Mouse (Mus musculus): ENCODE results near the gene Spata3.
A peak's percentile ranks its signal among the peaks of the same experiment; 100 is the strongest.
"Not testable (repeated sequence)": the region's sequence is repeated elsewhere in the genome, so short reads cannot be mapped to it uniquely, and the experiment has no call there.

Spata3 gene

GRCm38 (mm10) chr1:86016516-86016915 lies at the start of gene Spata3:
Spata3 (plus strand) TSS chr1:86016816.
- DNase-seq: no peak

DNA sequence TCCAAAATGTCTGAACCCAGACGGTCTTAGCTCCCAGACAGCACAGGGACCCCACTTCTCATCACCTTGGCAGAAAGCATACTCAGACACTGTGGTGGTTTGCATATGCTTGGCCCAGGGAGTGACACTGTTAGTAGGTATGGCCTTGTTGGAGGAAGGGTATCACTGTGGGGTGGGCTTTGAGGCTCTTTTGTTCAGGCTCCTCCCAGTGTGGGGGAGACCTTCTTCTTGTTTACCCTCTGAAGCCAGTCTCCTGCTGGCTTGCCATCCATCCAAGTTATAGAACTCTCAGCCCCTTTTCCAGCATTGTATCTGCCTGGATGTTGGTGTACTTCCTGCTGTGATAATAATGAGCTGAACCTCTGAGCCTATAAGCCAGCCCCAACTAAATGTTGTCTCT lies 47.5 kb upstream of the Spata3 start:
- DNase-seq: no peak

DNA sequence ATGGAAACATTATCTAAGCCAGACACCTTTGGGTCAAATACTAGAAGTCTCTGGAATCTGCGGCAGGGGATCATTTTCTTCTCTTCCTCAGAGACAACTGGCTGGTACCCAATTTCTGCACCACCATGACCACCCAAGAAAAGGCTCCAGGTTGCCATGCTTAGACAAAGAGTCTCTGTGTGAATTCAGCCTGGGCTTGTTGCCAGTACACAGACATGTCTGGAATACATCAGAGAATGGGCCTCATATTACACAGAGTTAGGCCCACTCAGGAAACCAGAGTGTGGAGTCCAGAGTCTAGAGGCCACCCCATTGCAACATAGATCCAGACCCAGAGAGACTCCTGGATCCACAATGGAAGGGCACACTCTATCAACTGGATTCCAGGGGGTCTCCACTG lies 47.1 kb upstream of the Spata3 start:
- DNase-seq: no peak

- DNase-seq: no peak
Observed at GRCm38 (mm10) chr1:85971070-85971469, 45.5 kb upstream of the Spata3 start.

DNA sequence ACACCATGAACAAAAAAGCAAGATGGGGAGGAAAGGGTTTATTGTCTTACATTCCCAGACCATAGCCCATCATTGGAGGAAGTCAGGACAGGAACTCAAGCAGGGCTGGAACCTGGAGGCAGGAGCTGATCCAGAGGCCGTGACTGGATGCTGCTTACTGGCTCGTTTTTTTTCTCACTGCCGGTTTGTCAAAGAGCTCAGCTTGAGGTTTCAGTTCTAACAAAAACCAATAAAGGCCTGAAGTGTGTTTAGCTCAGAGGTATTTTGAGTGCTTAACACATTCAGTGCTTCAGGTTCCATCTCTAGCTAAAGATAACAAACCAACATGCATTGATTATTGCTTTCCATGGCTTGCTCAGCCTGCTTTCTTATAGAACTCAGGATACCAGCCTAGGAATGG lies 44.3 kb upstream of the Spata3 start:
- no peak for DNase-seq

- DNase-seq: no peak
Observed at GRCm38 (mm10) chr1:85973468-85973877, 43.1 kb upstream of the Spata3 start.

- DNase-seq: no peak
Observed at GRCm38 (mm10) chr1:85977709-85978108, 38.9 kb upstream of the Spata3 start.

DNA sequence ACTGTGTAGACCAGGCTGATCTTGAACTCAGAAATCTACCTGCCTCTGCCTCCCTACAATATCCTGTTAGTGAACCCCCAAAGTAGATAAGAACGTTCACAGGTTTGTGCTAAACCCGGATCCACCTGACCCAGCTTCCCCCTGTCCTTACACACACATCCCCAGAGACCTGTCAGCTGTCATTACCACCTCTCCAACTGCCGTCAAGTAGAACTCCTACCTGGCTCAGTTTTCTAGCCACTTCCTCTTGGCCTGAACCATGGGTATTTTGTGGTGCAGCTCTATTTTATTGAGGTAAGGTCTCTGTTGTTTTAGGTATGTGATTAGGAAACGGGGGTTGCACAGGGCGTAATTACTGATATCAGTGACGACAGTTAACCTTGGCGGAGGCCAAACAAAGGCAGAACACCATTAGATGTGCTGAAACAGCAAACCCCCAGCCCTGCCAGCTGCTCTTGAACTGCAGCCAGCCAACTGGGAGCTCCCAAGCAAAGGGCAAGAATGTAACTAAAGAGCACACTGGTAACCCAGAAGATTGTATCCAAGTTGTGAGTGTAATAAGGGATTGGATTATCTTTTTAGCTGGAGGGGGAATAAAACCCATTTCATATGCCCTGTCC lies 34.8 kb upstream of the Spata3 start:
- peak; percentile 55 for DNase-seq

- no peak for DNase-seq
Observed at GRCm38 (mm10) chr1:85985784-85986183, 30.8 kb upstream of the Spata3 start.

- no peak for DNase-seq
Observed at GRCm38 (mm10) chr1:85988351-85988750, 28.3 kb upstream of the Spata3 start.

- DNase-seq: not testable (repeated sequence)
Observed at GRCm38 (mm10) chr1:85988882-85989281, 27.7 kb upstream of the Spata3 start.

DNA sequence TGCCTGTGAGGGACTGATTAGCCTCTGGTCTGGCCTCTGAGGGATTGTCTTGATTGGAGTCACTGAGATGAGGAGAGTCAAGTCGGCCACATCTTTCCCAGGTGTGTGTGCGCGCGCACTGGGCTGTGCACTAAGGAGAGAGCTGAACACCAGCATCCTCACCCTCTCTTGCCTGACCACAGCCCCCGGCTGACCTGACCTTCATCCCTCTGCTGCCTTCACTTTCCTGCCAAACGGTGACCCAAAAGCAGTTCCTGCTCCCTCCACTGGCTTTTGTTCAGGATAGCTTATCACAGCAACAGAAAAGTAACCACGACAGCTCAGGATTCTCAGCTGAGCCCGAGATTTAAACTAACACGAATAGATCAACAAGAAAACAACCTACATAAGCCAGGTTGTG lies 24.4 kb upstream of the Spata3 start:
- no peak for DNase-seq

GRCm38 (mm10) chr1:85993541-85993940 lies 23.1 kb upstream of the Spata3 start:
- no peak for DNase-seq

DNA sequence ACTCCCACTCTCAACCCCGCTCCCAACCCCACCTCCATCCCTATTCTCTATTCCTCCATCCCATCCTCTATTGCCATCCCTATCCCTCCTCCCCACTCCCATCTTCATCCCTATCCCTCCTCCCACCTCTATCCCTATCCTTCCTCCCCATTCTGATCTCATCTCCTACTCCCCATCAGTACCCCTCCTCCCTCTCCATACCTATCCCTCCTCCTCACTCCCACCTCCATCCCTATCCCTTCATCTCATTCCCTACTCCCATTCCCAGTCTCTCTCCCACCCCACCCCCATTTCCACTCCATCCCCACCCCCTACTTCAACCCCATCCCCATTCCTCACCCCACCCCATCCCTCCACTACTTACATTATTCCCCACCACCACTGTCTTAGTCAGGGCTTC lies 19.4 kb upstream of the Spata3 start:
- no peak for DNase-seq

DNA sequence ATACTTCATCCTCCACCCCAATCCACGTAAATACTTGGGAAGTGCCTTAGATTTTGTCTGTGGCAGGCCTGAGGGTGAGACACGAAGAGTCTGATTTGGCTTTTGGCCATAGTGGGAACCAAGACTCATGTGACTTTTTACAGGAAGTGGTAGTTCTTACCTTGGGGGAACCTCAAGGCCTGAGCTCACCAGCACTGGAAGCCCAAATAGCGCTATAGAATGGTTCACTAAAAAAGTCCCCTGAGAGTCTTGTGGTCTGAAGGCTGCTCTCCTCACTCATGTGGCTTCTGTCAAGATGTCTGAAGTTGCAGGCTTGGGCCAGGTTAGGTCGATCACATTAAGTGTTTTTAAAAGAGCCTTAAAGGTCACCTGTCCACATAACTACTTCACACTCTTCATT lies 18.6 kb upstream of the Spata3 start:
- DNase-seq: no peak

DNA sequence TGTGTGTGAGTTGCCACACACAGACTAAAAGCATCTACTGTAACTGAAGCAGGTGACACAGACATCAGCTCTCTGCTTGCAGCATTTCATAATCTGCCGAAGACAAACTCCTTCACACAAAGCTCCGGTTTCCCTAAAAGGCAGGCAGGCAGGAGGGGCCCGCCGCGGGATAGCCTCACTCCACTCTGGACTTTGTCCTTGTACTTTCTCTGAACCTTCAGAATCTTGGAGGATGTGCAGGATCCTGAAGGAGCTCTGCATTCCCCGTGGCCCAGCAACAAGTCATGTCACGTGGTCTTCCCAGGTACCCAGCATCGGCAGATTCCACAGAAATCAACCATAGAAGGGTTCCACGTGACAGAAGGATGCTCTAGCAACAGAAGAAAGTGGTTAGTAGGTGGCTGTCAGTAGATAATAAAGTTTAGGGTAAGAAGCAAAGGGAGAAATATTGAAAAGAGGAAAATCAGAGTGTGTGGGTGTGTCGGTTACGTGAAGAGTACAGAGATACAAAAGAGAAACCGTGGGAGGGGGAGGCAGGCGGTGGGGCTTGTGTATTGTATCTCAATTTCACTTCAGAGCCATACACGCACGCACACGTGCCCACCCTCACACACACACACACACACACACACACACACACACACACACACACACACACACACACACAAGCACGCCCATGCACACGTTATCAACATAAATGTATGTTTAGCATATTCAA lies 16.6 kb upstream of the Spata3 start:
- peak; percentile 8 for DNase-seq

- DNase-seq: no peak
Observed at GRCm38 (mm10) chr1:86005540-86005939, 11.1 kb upstream of the Spata3 start.

- no peak for DNase-seq
Observed at GRCm38 (mm10) chr1:86006040-86006439, 10.6 kb upstream of the Spata3 start.

GRCm38 (mm10) chr1:86007778-86008177 lies 8.8 kb upstream of the Spata3 start:
- DNase-seq: peak; percentile 89

DNA sequence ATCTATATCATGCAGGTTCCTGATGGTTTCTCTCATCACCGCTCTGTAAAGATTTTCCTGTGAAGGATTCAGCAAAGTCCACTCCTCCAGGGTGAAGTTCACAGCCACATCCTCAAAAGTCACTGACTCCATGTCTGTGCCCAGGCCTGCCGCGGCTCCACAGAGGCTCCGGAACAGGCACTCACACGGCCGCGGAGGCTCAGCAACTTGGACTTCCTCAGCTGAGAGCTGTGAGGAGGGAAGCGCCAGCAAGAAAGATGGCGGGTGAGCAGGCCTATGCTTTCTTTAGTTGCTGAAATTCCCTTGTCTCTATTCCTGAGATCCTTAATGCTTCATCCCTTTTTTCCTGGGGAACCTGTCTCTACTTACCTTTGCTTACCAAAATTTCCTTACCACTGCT lies 858 bp upstream of the Spata3 start:
- not testable (repeated sequence) for DNase-seq

- peak; percentile 27 for DNase-seq
Observed at GRCm38 (mm10) chr1:86018235-86019055, 1.8 kb downstream of the Spata3 start.

DNA sequence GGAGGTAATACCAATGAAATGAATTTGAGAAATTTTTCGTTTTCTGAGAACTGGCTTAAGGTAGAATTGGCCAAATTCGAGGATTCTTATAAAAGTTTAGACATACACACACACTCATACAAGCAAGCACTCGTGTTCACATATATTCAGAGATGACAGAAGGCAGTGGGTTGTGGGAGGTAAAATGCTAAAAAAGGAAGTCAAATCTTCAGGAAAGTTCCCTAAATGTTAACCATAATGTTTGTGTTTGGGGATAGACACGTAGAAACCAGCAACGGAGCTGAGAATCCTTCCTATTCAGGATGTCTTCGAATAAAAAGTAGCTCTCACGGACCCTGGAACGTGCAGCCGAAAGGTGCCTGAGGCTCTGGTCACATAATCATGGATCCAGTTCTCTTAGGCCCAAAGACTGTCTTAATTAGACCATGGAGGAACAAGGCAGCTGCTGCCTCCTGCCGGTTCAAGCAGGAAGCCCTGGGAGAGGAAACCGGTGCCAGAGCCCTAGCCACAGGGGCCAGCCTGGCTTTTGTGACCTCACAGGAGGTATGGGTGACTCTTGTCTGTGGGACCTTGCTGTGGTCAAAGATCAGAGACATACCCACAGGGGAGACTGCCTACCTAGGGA lies 4.9 kb downstream of the Spata3 start:
- DNase-seq: no peak

GRCm38 (mm10) chr1:86032273-86032987 lies 15.8 kb downstream of the Spata3 start:
- DNase-seq: no peak
